Mouse (Mus musculus): Measurements from ENCODE around the gene Gabrp.

Gene Gabrp

DNA sequence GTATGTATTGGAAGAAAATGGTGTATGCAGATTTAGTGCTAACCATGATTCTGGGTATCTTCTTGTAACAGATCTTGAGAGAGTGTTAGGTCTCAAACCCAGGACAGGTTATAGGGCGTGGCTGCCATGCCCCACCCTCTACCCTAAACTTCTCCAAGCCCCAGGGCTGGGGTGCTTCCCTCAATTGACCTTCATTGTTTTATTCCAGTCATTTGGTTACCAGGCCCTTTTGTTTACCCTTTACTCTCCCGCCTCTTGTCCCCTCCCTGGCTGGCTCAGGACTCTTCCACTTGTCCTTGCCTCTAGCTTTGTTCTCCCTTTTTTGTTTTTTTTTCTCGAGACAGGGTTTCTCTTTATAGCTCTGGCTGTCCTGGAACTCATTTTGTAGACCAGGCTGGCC, 45.2 kb downstream of the Gabrp start:
- in situ Hi-C loops (cut with MboI, MseI) = no loop called here

GRCm38 (mm10) chr11:33529576-33529975, 49.2 kb downstream of the Gabrp start:
- in situ Hi-C loops (cut with MboI, MseI) = no loop called here

GRCm38 (mm10) chr11:33513376-33513991, 65.3 kb downstream of the Gabrp start, which contains the start of gene Ranbp17:
Gene Ranbp17, minus strand, starts transcription at chr11:33513746.
- in situ Hi-C loops (cut with MboI, MseI) = no loop called here

- in situ Hi-C loops (cut with MboI, MseI) = no loop called here
These were observed 65.8 kb downstream of the Gabrp start for GRCm38 (mm10) chr11:33512854-33513375.

GRCm38 (mm10) chr11:33509401-33509800, 69.4 kb downstream of the Gabrp start:
- in situ Hi-C loops (cut with MboI, MseI) = no loop called here

Measured in T-helper 17 cell (primary cell).